Mouse (Mus musculus): ENCODE measurements around the gene Srarp. TPM values are rescaled to one million over a fixed set of nuclear protein-coding genes. Genes with fewer than 3 reads are reported as not detected.
A peak's percentile ranks its signal among the peaks of the same experiment; 100 is the strongest.

The Srarp gene
- polyA plus RNA-seq, 1 experiment from 2014 or later: not detected

GRCm38 (mm10) chr4:141466844-141467580 lies 31.1 kb upstream of the Srarp start:
- ATAC-seq (ENCODE audit: borderline replicate concordance, extremely low read depth, low FRiP score, low TSS enrichment): no peak
- no peak overlapping the region for H3K9ac ChIP-seq
- peaks cover 93% of the 10 kb centered on the region for H3K36me3 ChIP-seq
- H3K27ac ChIP-seq: no peak overlapping the region
- no peaks in the 10 kb centered on the region for H3K27me3 ChIP-seq
- H3K4me1 ChIP-seq: no peaks in the 10 kb centered on the region; the same call in 1 of the 2 replicates
- no peak overlapping the region for H3K4me3 ChIP-seq
- H3K9me3 ChIP-seq: no peaks in the 10 kb centered on the region
- H3K4me2 ChIP-seq: no peak overlapping the region
- 82% methylated on average over 15 of the region's 15 CpGs for WGBS

GRCm38 (mm10) chr4:141466289-141466795 lies 30.4 kb upstream of the Srarp start:
- H3K9me3 ChIP-seq: no peaks in the 10 kb centered on the region
- no peak overlapping the region for H3K4me3 ChIP-seq
- peaks cover 87% of the 10 kb centered on the region for H3K36me3 ChIP-seq
- H3K27ac ChIP-seq: no peak overlapping the region
- no peak for ATAC-seq (ENCODE audit: borderline replicate concordance, extremely low read depth, low FRiP score, low TSS enrichment)
- no peak overlapping the region for H3K4me2 ChIP-seq
- no peaks in the 10 kb centered on the region; the same call in 1 of the 2 replicates for H3K4me1 ChIP-seq
- no peak overlapping the region for H3K9ac ChIP-seq
- 77% methylated on average over 16 of the region's 16 CpGs for WGBS
- H3K27me3 ChIP-seq: no peaks in the 10 kb centered on the region

DNA sequence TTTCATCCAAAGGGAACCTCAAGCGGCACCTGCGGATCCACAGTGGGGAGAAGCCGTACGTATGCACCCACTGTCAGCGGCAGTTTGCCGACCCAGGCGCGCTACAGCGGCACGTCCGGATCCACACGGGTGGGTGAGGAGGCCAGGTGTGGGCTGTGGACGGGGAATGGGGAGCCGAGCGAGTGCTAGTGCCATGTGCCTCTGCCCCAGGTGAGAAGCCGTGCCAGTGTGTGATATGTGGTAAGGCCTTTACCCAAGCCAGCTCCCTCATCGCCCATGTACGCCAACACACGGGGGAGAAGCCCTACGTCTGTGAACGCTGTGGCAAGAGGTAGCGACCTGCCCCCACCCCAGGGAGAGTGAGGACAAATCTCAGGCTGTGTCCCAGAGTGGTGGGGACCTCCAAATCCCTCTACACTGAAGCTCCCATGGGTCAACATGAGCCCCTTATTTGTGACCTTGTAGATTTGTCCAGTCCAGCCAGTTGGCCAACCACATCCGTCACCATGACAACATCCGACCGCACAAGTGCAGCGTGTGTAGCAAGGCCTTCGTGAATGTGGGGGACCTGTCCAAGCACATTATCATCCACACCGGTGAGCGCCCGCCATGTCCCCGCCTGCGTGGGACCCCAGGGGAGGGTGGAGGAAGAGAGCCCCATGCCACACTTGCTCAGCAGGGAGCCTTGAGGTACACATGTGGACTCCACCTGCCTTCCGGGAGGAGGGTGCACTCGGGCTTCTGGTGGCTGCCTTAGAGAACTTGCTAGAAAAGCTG lies 29.8 kb upstream of the Srarp start:
- ATAC-seq (ENCODE audit: borderline replicate concordance, extremely low read depth, low FRiP score, low TSS enrichment): no peak
- Histone ChIP-seq H3K9ac (no peak overlapping the region), H3K4me3 (no peak overlapping the region), H3K36me3 (peaks cover 80% of the 10 kb centered on the region), H3K9me3 (no peaks in the 10 kb centered on the region), H3K4me1 (no peaks in the 10 kb centered on the region; the same call in 1 of the 2 replicates), H3K4me2 (no peak overlapping the region), H3K27me3 (no peaks in the 10 kb centered on the region), H3K27ac (no peak overlapping the region)
- WGBS: 85% methylated on average over 34 of the region's 34 CpGs

- H3K36me3 ChIP-seq: peaks cover 74% of the 10 kb centered on the region
- WGBS: 74% methylated on average over 16 of the region's 16 CpGs
- no peak overlapping the region for H3K9ac ChIP-seq
- no peaks in the 10 kb centered on the region for H3K27me3 ChIP-seq
- H3K4me2 ChIP-seq: no peak overlapping the region
- no peaks in the 10 kb centered on the region for H3K9me3 ChIP-seq
- H3K27ac ChIP-seq: no peak overlapping the region
- no peak overlapping the region for H3K4me3 ChIP-seq
- no peaks in the 10 kb centered on the region; the same call in 1 of the 2 replicates for H3K4me1 ChIP-seq
- no peak for ATAC-seq (ENCODE audit: borderline replicate concordance, extremely low read depth, low FRiP score, low TSS enrichment)
Observed at GRCm38 (mm10) chr4:141464722-141465121, 28.8 kb upstream of the Srarp start.

DNA sequence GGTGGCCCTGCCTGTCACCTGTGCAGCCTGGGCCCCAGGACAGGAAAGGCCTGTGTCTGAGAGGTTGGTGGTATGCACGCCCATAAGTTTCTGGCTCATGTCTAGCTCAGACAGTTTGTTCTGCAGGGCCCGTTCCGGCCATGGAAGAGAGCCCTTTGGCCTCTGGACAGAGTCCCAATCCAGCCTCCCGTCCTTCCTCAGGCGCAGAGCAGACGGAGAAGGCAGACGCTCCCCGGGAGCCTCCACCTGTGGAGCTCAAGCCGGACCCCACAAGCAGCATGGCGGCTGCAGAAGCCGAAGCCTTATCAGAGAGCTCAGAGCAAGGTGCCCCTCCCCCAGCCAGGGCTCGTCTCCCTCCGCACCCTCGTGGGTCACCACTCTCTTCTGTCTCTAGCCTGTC lies 27.6 kb upstream of the Srarp start:
- H3K27ac ChIP-seq: no peak overlapping the region
- H3K9me3 ChIP-seq: no peaks in the 10 kb centered on the region
- no peak overlapping the region for H3K9ac ChIP-seq
- no peak overlapping the region for H3K4me3 ChIP-seq
- peaks cover 62% of the 10 kb centered on the region for H3K36me3 ChIP-seq
- no peaks in the 10 kb centered on the region for H3K27me3 ChIP-seq
- H3K4me1 ChIP-seq: peaks cover 4% of the 10 kb centered on the region
- 62% methylated on average over 14 of the region's 14 CpGs for WGBS
- ATAC-seq (ENCODE audit: borderline replicate concordance, extremely low read depth, low FRiP score, low TSS enrichment): no peak
- H3K4me2 ChIP-seq: no peak overlapping the region

DNA sequence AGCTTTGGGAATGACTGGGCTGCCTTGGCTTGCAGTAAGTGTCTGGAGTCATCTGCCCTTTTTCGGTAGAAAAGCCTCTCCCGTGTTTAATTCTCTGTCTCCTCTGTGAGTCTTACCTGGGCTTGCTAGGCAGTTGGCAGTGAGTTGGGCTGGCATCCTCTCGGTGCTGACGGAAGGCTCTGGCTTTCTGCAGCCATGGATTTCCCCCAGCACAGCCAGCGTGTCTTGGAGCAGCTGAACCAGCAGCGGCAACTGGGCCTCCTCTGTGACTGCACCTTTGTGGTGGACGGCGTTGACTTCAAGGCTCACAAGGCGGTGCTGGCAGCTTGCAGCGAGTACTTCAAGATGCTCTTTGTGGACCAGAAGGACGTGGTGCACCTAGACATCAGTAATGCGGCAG lies 25.7 kb upstream of the Srarp start:
- no peak overlapping the region for H3K4me2 ChIP-seq
- no peak for ATAC-seq (ENCODE audit: borderline replicate concordance, extremely low read depth, low FRiP score, low TSS enrichment)
- no peaks in the 10 kb centered on the region for H3K27me3 ChIP-seq
- no peak overlapping the region for H3K27ac ChIP-seq
- H3K36me3 ChIP-seq: peaks cover 46% of the 10 kb centered on the region
- WGBS: 88% methylated on average over 12 of the region's 12 CpGs
- H3K9ac ChIP-seq: no peak overlapping the region
- H3K4me3 ChIP-seq: no peak overlapping the region
- H3K9me3 ChIP-seq: no peaks in the 10 kb centered on the region
- peaks cover 11% of the 10 kb centered on the region for H3K4me1 ChIP-seq

DNA sequence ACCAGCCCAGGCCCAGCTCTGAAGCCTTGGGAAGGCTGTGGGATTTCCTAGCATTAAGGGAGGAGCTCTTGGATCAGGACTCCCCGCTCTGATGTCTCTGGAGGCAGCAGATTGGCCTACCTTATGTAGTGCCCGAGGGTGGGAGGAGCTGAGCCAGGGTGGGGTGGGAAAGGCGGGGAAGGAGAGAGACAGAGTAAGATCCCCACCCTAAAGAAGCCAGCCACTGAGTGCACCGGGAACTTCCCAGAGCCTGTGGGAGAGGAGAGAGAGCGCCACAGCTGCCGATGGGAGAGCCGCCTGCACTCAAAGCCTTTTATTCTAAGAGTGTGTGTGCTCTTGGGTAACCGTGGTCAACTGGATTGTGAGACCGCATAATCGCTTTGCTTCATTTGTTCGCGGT lies 25.2 kb upstream of the Srarp start:
- H3K36me3 ChIP-seq: peaks cover 41% of the 10 kb centered on the region
- peaks cover 11% of the 10 kb centered on the region for H3K4me1 ChIP-seq
- WGBS: 69% methylated on average over 12 of the region's 12 CpGs
- H3K4me3 ChIP-seq: no peak overlapping the region
- ATAC-seq (ENCODE audit: borderline replicate concordance, extremely low read depth, low FRiP score, low TSS enrichment): no peak
- no peak overlapping the region for H3K9ac ChIP-seq
- H3K27me3 ChIP-seq: no peaks in the 10 kb centered on the region
- no peak overlapping the region for H3K27ac ChIP-seq
- no peak overlapping the region for H3K4me2 ChIP-seq
- H3K9me3 ChIP-seq: no peaks in the 10 kb centered on the region

DNA sequence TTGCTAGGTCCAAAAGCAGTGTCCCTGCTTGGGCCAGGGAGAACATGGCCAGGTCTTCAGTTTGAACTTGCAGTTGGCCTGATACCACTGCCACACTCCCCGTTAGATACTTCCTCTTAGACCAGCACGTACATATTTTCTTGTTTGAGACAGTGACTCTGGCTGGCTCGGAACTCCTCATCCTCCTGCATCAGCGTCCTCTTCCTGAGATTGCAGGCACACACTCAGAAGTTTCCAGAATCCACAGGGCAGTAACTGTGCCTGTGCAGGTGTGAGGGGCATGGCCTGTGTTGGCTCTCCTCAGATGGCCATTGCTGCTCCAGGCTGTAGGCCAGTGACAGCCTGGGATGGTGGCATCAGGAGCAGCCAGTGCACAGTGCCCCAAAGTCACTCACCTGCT lies 24.6 kb upstream of the Srarp start:
- peaks cover 11% of the 10 kb centered on the region for H3K4me1 ChIP-seq
- 91% methylated on average over 4 of the region's 4 CpGs for WGBS
- H3K9me3 ChIP-seq: no peaks in the 10 kb centered on the region
- H3K27ac ChIP-seq: no peak overlapping the region
- no peak overlapping the region for H3K4me2 ChIP-seq
- no peak overlapping the region for H3K9ac ChIP-seq
- peaks cover 35% of the 10 kb centered on the region for H3K36me3 ChIP-seq
- no peak for ATAC-seq (ENCODE audit: borderline replicate concordance, extremely low read depth, low FRiP score, low TSS enrichment)
- no peak overlapping the region for H3K4me3 ChIP-seq
- no peaks in the 10 kb centered on the region for H3K27me3 ChIP-seq

- H3K4me3 ChIP-seq: no peak overlapping the region
- 85% methylated on average over 9 of the region's 9 CpGs for WGBS
- H3K27ac ChIP-seq: no peak overlapping the region
- H3K9ac ChIP-seq: no peak overlapping the region
- ATAC-seq (ENCODE audit: borderline replicate concordance, extremely low read depth, low FRiP score, low TSS enrichment): no peak
- H3K9me3 ChIP-seq: no peaks in the 10 kb centered on the region
- no peak overlapping the region for H3K4me2 ChIP-seq
- H3K36me3 ChIP-seq: peaks cover 27% of the 10 kb centered on the region
- H3K4me1 ChIP-seq: peaks cover 11% of the 10 kb centered on the region
- H3K27me3 ChIP-seq: no peaks in the 10 kb centered on the region
Observed at GRCm38 (mm10) chr4:141459766-141460165, 23.9 kb upstream of the Srarp start.

DNA sequence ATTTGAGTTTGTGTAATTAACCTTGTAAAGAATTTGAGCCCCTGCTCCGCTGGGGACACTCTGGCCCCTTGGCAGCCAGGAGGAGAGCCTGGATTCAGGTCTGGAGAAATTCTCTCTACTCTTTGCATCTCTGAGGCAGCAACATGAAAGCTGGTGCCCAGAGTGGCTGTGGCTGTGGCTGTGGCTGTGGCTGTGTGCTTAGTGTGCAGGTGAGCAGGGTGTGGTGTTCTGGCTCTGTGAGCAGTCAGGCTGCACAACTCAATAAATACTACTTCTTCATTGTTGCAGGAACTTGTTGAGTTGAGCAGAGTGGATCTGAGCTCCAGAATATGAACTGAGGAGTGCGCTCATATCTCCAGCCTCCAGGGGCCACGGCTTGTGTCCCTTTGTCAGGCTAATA lies 23.0 kb upstream of the Srarp start:
- H3K36me3 ChIP-seq: peaks cover 19% of the 10 kb centered on the region
- H3K4me3 ChIP-seq: no peak overlapping the region
- no peaks in the 10 kb centered on the region for H3K9me3 ChIP-seq
- no peak overlapping the region for H3K9ac ChIP-seq
- no peak overlapping the region for H3K4me2 ChIP-seq
- peaks cover 11% of the 10 kb centered on the region for H3K4me1 ChIP-seq
- WGBS: 60% methylated on average over 3 of the region's 3 CpGs
- H3K27ac ChIP-seq: peak overlapping the region; percentile 38; the same call in 1 of the 2 replicates
- ATAC-seq (ENCODE audit: borderline replicate concordance, extremely low read depth, low FRiP score, low TSS enrichment): no peak
- H3K27me3 ChIP-seq: no peaks in the 10 kb centered on the region

- Histone ChIP-seq H3K27ac (peak overlapping the region; percentile 38; the same call in 1 of the 2 replicates), H3K36me3 (peaks cover 13% of the 10 kb centered on the region), H3K9ac (no peak overlapping the region), H3K4me1 (peaks cover 11% of the 10 kb centered on the region), H3K9me3 (no peaks in the 10 kb centered on the region), H3K27me3 (no peaks in the 10 kb centered on the region), H3K4me2 (no peak overlapping the region), H3K4me3 (no peak overlapping the region)
- 15% methylated on average over 7 of the region's 7 CpGs for WGBS
- ATAC-seq (ENCODE audit: borderline replicate concordance, extremely low read depth, low FRiP score, low TSS enrichment): peak; percentile 35; the same call in 1 of the 2 replicates
Observed at GRCm38 (mm10) chr4:141458236-141458635, 22.3 kb upstream of the Srarp start.
